Mouse (Mus musculus) hindbrain, embryonic 14.5 days (tissue): ENCODE data around the gene Thrb. TPM values are rescaled to one million over a fixed set of nuclear protein-coding genes. Genes with fewer than 3 reads are reported as not detected.

Experiments used
- ATAC-seq: fragments of 200-750 bp; cut with Nextera tagmentation; 2 replicates; pipeline ENCODE4 v1.8.0; 2017; ENCODE audit warnings: moderate number of reproducible peaks, mild to moderate bottlenecking, moderate TSS enrichment, moderate library complexity; ENCODE audit not compliant: low FRiP score
- DNase-seq: peaks from one replicate; pipeline ENCODE4 v3.0.0-alpha.2; 2015; ENCODE audit warnings: low spot score
- H3K27ac ChIP-seq: fragments of 300-500 bp; sonication (generic); 2 replicates; pipeline ENCODE4 v1.5.1; 2014; ENCODE audit warnings: mild to moderate bottlenecking, moderate library complexity
- H3K27me3 ChIP-seq: fragments of 300-500 bp; sonication (generic); 2 replicates; pipeline ENCODE4 v1.6.1; 2014; ENCODE audit warnings: mild to moderate bottlenecking, low read length, mixed read lengths; ENCODE audit not compliant: control insufficient read depth, insufficient read depth
- H3K36me3 ChIP-seq: fragments of 300-500 bp; sonication (generic); replicated peaks from 2 replicates; pipeline ENCODE4 v1.6.1; 2014; ENCODE audit not compliant: control insufficient read depth, insufficient read depth
- H3K4me1 ChIP-seq: fragments of 300-500 bp; sonication (generic); replicated peaks from 2 replicates; pipeline ENCODE4 v1.6.1; 2014; ENCODE audit warnings: antibody characterized with exemption, low read length, mixed read lengths; ENCODE audit not compliant: control insufficient read depth, insufficient read depth
- H3K4me2 ChIP-seq: fragments of 300-500 bp; sonication (generic); replicated peaks from 2 replicates; pipeline ENCODE4 v1.6.1; 2014; ENCODE audit warnings: mild to moderate bottlenecking, moderate library complexity
- H3K4me3 ChIP-seq: fragments of 300-500 bp; sonication (generic); replicated peaks from 2 replicates; pipeline ENCODE4 v1.5.1; 2014; ENCODE audit warnings: mild to moderate bottlenecking, low read length
- H3K9ac ChIP-seq: fragments of 300-500 bp; sonication (generic); 2 replicates; pipeline ENCODE4 v1.6.1; 2014
- H3K9me3 ChIP-seq: fragments of 300-500 bp; sonication (generic); 2 replicates; pipeline ENCODE4 v1.6.1; 2016; ENCODE audit warnings: low read length; ENCODE audit not compliant: control insufficient read depth
- WGBS: fragments of 180-500 bp; shearing (Covaris S2); extraction: QIAGEN DNeasy Blood & Tissue Kit; methylation state at CpG from one replicate; pipeline ENCODE4 v1.1.7; 2014; 5-methylcytosine and 5-hydroxymethylcytosine counted together
- polyA plus RNA-seq: library from polyadenylated mRNA; unstranded; fragments of >200 nt; fragmentation: Nextera tagmentation; extraction: Ambion mirVana; gene quantifications from 2 replicates; pipeline ENCODE4 v1.2.1, GENCODE M21; 2014

Gene Thrb
- polyA plus RNA-seq, 1 experiment from 2014 or later: 1.4 TPM

DNA sequence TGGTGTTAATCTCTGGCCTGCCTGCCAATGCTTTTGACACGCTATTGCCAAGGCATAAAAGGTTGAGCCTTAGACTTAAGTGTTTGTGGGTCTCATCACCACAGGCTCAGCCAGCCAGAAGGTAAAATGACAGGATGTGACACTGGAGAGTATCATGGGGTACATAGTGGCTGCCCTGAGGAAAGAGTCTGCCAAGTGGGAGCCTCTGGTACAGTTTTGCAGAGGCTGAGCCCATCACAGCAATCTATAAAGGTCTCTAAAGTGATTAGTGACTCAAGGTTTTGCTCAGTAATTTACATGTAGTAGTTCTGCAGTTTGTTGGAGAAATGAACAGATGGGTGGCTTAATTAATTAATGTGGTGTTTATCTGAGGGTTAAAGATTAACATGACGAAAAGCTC lies 330.1 kb downstream of the Thrb start:
- no peak for DNase-seq
- Histone ChIP-seq H3K9me3 (no peaks in the 10 kb centered on the region), H3K27ac (no peak overlapping the region), H3K27me3 (no peaks in the 10 kb centered on the region), H3K36me3 (no peaks in the 10 kb centered on the region), H3K9ac (no peak overlapping the region), H3K4me2 (no peak overlapping the region), H3K4me1 (no peaks in the 10 kb centered on the region), H3K4me3 (no peak overlapping the region)
- 77% methylated on average over 2 of the region's 2 CpGs for WGBS
- no peak for ATAC-seq

DNA sequence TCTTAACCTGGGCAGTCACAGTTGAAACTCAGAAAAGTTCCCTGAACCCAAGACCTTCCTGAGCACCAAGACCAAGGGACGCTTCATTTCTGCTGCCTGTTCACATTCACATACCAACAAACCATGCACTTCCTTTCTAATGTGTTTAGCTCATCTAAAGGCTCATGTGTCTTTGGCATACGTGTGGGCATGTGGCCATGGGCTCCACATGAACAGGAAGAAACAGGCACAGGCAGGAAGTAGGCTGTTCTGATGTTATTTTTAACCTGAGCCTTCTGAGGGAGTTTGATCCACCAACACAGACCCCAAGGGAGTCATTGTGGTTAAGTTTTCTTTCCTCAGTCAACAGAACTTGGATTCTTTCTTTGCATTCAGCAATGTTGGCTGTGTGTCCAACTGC lies 341.8 kb downstream of the Thrb start:
- Histone ChIP-seq H3K9me3 (no peaks in the 10 kb centered on the region), H3K4me3 (no peak overlapping the region), H3K9ac (no peak overlapping the region), H3K4me2 (no peak overlapping the region), H3K4me1 (no peaks in the 10 kb centered on the region), H3K36me3 (no peaks in the 10 kb centered on the region), H3K27me3 (no peaks in the 10 kb centered on the region), H3K27ac (no peak overlapping the region)
- ATAC-seq (no peak), DNase-seq (no peak)
- 83% methylated on average over 2 of the region's 2 CpGs for WGBS

DNA sequence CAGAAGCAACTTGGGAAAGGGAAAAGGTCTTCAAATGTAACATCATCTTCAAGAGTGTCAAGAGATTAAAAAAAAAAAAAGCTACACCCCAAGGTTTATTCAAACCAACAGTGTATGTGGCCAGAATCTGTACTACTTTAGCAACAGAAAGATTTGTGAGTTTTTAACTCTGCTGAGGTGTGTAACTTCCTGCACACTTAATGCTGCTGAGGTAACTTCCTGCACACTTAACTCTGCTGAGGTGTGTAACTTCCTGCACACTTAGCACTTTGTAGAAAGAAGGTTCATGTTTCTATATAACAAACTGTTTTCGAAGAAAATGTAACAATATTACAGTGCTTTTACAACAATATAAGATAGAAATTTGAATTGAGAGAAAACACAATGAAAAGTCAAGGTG lies 343.6 kb downstream of the Thrb start:
- no peaks in the 10 kb centered on the region for H3K9me3 ChIP-seq
- no peak for ATAC-seq
- WGBS: 96% methylated on average over 1 of the region's 1 CpGs
- no peaks in the 10 kb centered on the region for H3K27me3 ChIP-seq
- no peak overlapping the region for H3K4me3 ChIP-seq
- DNase-seq: no peak
- H3K4me1 ChIP-seq: no peaks in the 10 kb centered on the region
- H3K36me3 ChIP-seq: no peaks in the 10 kb centered on the region
- H3K4me2 ChIP-seq: no peak overlapping the region
- no peak overlapping the region for H3K9ac ChIP-seq
- no peak overlapping the region for H3K27ac ChIP-seq

DNA sequence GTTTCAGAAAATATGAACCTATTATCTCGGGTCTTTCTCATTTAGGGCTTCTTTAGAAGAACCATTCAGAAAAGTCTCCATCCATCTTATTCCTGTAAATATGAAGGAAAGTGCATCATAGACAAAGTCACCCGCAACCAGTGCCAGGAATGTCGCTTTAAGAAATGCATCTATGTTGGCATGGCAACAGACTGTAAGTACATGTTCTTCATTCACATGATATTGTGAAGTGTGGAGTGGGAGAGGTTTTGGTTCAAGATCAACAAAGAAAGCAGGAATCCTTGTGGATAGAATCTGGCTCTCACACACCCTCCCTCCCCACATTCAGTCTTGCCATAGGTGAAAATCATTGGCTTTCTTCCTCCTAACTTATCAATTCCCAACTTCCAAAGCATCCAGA lies 348.5 kb downstream of the Thrb start:
- Histone ChIP-seq H3K4me2 (no peak overlapping the region), H3K27me3 (no peaks in the 10 kb centered on the region), H3K27ac (no peak overlapping the region), H3K4me3 (no peak overlapping the region), H3K36me3 (no peaks in the 10 kb centered on the region), H3K9me3 (no peaks in the 10 kb centered on the region), H3K9ac (no peak overlapping the region), H3K4me1 (no peaks in the 10 kb centered on the region)
- DNase-seq: no peak
- ATAC-seq: no peak
- 86% methylated on average over 3 of the region's 3 CpGs for WGBS

DNA sequence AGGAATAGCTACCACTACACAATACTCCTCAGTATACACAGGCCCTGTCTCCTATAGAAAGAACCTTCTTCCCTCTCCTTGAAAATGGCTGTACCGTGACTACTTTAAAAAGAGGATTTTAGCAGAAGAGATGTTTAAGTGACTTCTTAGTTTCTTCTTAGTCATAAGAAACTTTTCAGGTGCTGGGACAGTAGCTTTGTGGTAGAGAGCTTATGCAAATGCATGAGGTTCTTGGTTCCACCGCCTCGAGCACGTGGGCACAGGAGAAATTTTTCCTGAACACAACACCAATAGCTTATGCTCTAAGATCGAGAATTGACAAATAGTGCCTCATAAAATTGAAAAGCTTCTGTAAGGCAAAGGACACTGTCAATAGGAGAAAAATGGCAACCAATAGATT lies 356.5 kb downstream of the Thrb start:
- no peak overlapping the region for H3K4me2 ChIP-seq
- H3K27ac ChIP-seq: no peak overlapping the region
- WGBS: 89% methylated on average over 5 of the region's 5 CpGs
- DNase-seq (no peak), ATAC-seq (no peak)
- no peaks in the 10 kb centered on the region for H3K27me3 ChIP-seq
- no peaks in the 10 kb centered on the region for H3K4me1 ChIP-seq
- no peaks in the 10 kb centered on the region for H3K36me3 ChIP-seq
- H3K9me3 ChIP-seq: no peaks in the 10 kb centered on the region
- no peak overlapping the region for H3K4me3 ChIP-seq
- H3K9ac ChIP-seq: no peak overlapping the region

DNA sequence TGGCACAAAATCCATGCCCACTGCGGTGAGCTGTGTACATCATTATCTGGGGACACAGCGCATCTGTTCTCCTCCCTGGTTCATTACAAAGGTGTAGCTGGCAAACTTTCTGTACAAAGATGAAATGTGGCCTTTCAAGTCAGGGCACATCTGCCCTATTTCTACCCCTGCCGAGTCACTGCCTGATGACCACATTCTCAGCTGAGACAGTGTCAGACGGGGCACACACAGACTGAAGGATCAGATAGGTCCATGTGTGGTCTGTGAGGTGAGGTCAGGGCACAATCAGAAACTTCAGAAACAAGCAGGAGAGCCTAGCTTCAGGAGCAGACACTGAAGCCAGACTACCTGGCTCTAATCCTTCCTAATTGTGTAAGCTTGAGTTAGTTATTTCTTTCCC lies 360.1 kb downstream of the Thrb start:
- Histone ChIP-seq H3K9me3 (no peaks in the 10 kb centered on the region), H3K9ac (no peak overlapping the region), H3K4me1 (no peaks in the 10 kb centered on the region), H3K4me2 (no peak overlapping the region), H3K27ac (no peak overlapping the region), H3K36me3 (no peaks in the 10 kb centered on the region), H3K27me3 (no peaks in the 10 kb centered on the region), H3K4me3 (no peak overlapping the region)
- 82% methylated on average over 4 of the region's 4 CpGs for WGBS
- DNase-seq (no peak), ATAC-seq (no peak)

DNA sequence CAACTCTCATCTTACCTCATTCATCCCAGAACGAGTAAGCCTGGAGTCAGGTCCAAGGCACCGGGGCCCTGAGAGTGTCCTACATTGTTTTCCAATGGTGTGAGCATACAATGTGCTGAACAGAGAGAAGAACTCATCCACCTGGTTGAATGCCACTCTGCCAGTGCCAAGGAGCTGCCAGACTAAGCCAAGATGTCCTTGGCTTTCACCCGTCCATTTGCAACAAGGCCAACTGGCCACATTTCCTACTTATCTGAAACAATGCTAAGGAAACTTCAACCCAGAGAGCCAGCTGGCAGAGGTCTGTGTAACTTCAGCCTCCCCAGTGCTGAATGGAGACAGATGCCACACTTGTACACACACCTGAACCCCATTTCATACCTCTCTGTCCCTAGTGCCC lies 360.6 kb downstream of the Thrb start:
- H3K27ac ChIP-seq: no peak overlapping the region
- no peaks in the 10 kb centered on the region for H3K4me1 ChIP-seq
- WGBS: 93% methylated on average over 3 of the region's 3 CpGs
- DNase-seq: no peak
- H3K36me3 ChIP-seq: no peaks in the 10 kb centered on the region
- ATAC-seq: no peak
- no peak overlapping the region for H3K4me2 ChIP-seq
- no peaks in the 10 kb centered on the region for H3K9me3 ChIP-seq
- no peak overlapping the region for H3K4me3 ChIP-seq
- H3K9ac ChIP-seq: no peak overlapping the region
- H3K27me3 ChIP-seq: no peaks in the 10 kb centered on the region

DNA sequence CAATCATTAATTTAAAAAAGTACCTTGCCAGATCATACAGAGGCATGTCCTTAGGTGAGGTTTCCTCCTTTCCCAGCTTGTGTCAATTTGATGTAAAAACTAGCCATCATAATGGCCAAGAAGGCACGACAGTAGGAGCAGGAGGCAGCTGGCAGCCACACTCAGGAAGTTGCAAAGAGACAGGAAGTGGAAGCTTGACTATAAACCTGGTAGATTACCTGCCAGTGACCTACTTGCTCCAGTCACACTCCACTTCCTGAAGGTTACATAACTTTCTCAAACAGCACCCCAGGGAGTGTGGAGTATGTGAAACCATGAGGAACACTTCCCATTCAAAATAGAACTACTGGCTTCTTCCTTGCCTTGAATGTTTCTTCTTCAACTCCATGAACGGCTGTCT lies 361.7 kb downstream of the Thrb start:
- Histone ChIP-seq H3K27ac (no peak overlapping the region), H3K9me3 (no peaks in the 10 kb centered on the region), H3K4me1 (no peaks in the 10 kb centered on the region), H3K9ac (no peak overlapping the region), H3K4me3 (no peak overlapping the region), H3K27me3 (no peaks in the 10 kb centered on the region), H3K4me2 (no peak overlapping the region), H3K36me3 (no peaks in the 10 kb centered on the region)
- WGBS: 82% methylated on average over 2 of the region's 2 CpGs
- ATAC-seq (no peak), DNase-seq (no peak)

DNA sequence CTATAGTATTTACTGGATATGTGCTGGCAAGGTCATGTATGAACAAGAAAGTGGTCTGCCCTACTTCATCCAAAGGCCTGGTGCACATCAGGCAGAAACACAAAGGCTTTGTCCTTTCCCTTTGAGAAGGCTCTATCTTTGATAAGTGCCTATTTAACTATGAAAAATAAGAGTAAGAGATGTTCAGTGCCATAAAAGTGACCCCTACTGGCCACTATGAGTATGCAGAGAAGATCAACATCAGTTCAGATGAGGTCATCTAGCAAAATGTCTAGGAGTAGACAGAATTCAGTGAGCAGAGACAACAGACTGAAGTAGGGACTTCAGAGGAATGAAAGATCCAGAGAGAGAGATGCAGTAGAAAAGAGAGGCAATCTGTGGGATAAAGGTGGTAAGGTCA lies 362.3 kb downstream of the Thrb start:
- no peak for DNase-seq
- Histone ChIP-seq H3K9ac (no peak overlapping the region), H3K9me3 (no peaks in the 10 kb centered on the region), H3K36me3 (no peaks in the 10 kb centered on the region), H3K27me3 (no peaks in the 10 kb centered on the region), H3K4me3 (no peak overlapping the region), H3K4me2 (no peak overlapping the region), H3K4me1 (no peaks in the 10 kb centered on the region), H3K27ac (no peak overlapping the region)
- ATAC-seq: no peak

DNA sequence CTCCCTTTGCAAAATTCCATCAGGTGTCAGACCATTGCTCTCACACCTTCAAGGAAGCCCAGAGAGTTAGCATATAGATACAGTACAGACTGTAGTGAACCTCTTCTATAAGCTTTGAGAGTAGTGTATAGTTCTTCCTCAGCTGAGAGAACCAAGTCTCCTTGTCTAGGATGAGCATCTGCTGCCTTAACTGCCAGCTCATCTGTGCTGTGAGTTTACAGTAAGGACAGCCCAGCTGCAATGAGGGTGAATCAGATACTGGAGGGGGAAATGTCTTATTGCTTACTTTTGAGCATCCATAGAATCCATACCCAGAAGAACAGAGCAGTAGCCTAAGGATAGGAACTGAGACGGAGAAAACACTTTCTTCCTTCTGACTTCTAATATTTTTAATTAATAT lies 367.8 kb downstream of the Thrb start:
- H3K9ac ChIP-seq: no peak overlapping the region
- no peaks in the 10 kb centered on the region for H3K27me3 ChIP-seq
- no peak overlapping the region for H3K27ac ChIP-seq
- DNase-seq (no peak), ATAC-seq (no peak)
- H3K9me3 ChIP-seq: no peaks in the 10 kb centered on the region
- WGBS: 92% methylated on average over 1 of the region's 1 CpGs
- H3K4me3 ChIP-seq: no peak overlapping the region
- no peak overlapping the region for H3K4me2 ChIP-seq
- no peaks in the 10 kb centered on the region for H3K4me1 ChIP-seq
- no peaks in the 10 kb centered on the region for H3K36me3 ChIP-seq
